Mouse (Mus musculus): Measurements from ENCODE around the gene Nt5dc2. TPM values are rescaled to one million over a fixed set of nuclear protein-coding genes. Genes with fewer than 3 reads are reported as not detected.

Nt5dc2 gene
- polyA plus RNA-seq, 1 experiment from 2014 or later = 223 TPM

- Histone ChIP-seq H3K4me1 (peaks cover 39% of the 10 kb centered on the region), H3K27me3 (no peaks in the 10 kb centered on the region), H3K4me3 (no peak overlapping the region), H3K9ac (replicated peaks) (no peak overlapping the region), H3K36me3 (peaks cover 25% of the 10 kb centered on the region), H3K4me2 (replicated peaks) (no peak overlapping the region), H3K27ac (replicated peaks) (no peak overlapping the region), H3K9me3 (no peaks in the 10 kb centered on the region)
- WGBS = 92% methylated on average over 26 of the region's 26 CpGs
- ATAC-seq (replicated peaks) = no peak
Observed at GRCm38 (mm10) chr14:31136411-31137280, 5.8 kb downstream of the Nt5dc2 start.

GRCm38 (mm10) chr14:31137281-31137595, 6.4 kb downstream of the Nt5dc2 start:
- Histone ChIP-seq H3K27ac (replicated peaks) (no peak overlapping the region), H3K4me3 (no peak overlapping the region), H3K9ac (replicated peaks) (no peak overlapping the region), H3K9me3 (no peaks in the 10 kb centered on the region), H3K4me1 (peaks cover 34% of the 10 kb centered on the region), H3K4me2 (replicated peaks) (no peak overlapping the region), H3K27me3 (no peaks in the 10 kb centered on the region), H3K36me3 (peaks cover 25% of the 10 kb centered on the region)
- WGBS = 87% methylated on average over 10 of the region's 10 CpGs
- ATAC-seq (replicated peaks) = no peak

GRCm38 (mm10) chr14:31137791-31138190, 6.9 kb downstream of the Nt5dc2 start:
- no peak overlapping the region for H3K4me3 ChIP-seq
- peaks cover 28% of the 10 kb centered on the region for H3K4me1 ChIP-seq
- no peaks in the 10 kb centered on the region for H3K9me3 ChIP-seq
- peaks cover 25% of the 10 kb centered on the region for H3K36me3 ChIP-seq
- H3K27me3 ChIP-seq = no peaks in the 10 kb centered on the region
- WGBS = 81% methylated on average over 11 of the region's 11 CpGs
- no peak overlapping the region for H3K9ac ChIP-seq (replicated peaks)
- no peak overlapping the region for H3K4me2 ChIP-seq (replicated peaks)
- no peak overlapping the region for H3K27ac ChIP-seq (replicated peaks)
- ATAC-seq (replicated peaks) = no peak

GRCm38 (mm10) chr14:31138219-31138896, 7.5 kb downstream of the Nt5dc2 start:
- no peak overlapping the region for H3K4me2 ChIP-seq (replicated peaks)
- H3K4me1 ChIP-seq = peaks cover 22% of the 10 kb centered on the region
- H3K27ac ChIP-seq (replicated peaks) = no peak overlapping the region
- ATAC-seq (replicated peaks) = no peak
- H3K4me3 ChIP-seq = no peak overlapping the region
- 86% methylated on average over 29 of the region's 35 CpGs for WGBS
- H3K9me3 ChIP-seq = no peaks in the 10 kb centered on the region
- H3K36me3 ChIP-seq = peaks cover 25% of the 10 kb centered on the region
- no peaks in the 10 kb centered on the region for H3K27me3 ChIP-seq
- no peak overlapping the region for H3K9ac ChIP-seq (replicated peaks)

GRCm38 (mm10) chr14:31138897-31139429, 8.1 kb downstream of the Nt5dc2 start:
- H3K9me3 ChIP-seq = no peaks in the 10 kb centered on the region
- no peak overlapping the region for H3K4me3 ChIP-seq
- ATAC-seq (replicated peaks) = no peak
- no peaks in the 10 kb centered on the region for H3K27me3 ChIP-seq
- no peak overlapping the region for H3K9ac ChIP-seq (replicated peaks)
- WGBS = 94% methylated on average over 9 of the region's 9 CpGs
- peaks cover 25% of the 10 kb centered on the region for H3K36me3 ChIP-seq
- no peak overlapping the region for H3K27ac ChIP-seq (replicated peaks)
- H3K4me1 ChIP-seq = peaks cover 16% of the 10 kb centered on the region
- H3K4me2 ChIP-seq (replicated peaks) = no peak overlapping the region

- peaks cover 9% of the 10 kb centered on the region for H3K4me1 ChIP-seq
- H3K9ac ChIP-seq (replicated peaks) = no peak overlapping the region
- no peak for ATAC-seq (replicated peaks)
- no peaks in the 10 kb centered on the region for H3K9me3 ChIP-seq
- no peak overlapping the region for H3K4me2 ChIP-seq (replicated peaks)
- no peak overlapping the region for H3K4me3 ChIP-seq
- WGBS = 90% methylated on average over 12 of the region's 12 CpGs
- H3K27ac ChIP-seq (replicated peaks) = no peak overlapping the region
- H3K36me3 ChIP-seq = peaks cover 25% of the 10 kb centered on the region
- no peaks in the 10 kb centered on the region for H3K27me3 ChIP-seq
Observed at GRCm38 (mm10) chr14:31139666-31140065, 8.8 kb downstream of the Nt5dc2 start.

GRCm38 (mm10) chr14:31140141-31140540, 9.3 kb downstream of the Nt5dc2 start:
- 92% methylated on average over 15 of the region's 15 CpGs for WGBS
- H3K9ac ChIP-seq (replicated peaks) = no peak overlapping the region
- no peak for ATAC-seq (replicated peaks)
- H3K27me3 ChIP-seq = no peaks in the 10 kb centered on the region
- peaks cover 5% of the 10 kb centered on the region; the same call in 1 of the 2 replicates for H3K4me1 ChIP-seq
- H3K36me3 ChIP-seq = peaks cover 25% of the 10 kb centered on the region
- no peak overlapping the region for H3K27ac ChIP-seq (replicated peaks)
- no peak overlapping the region for H3K4me3 ChIP-seq
- no peak overlapping the region for H3K4me2 ChIP-seq (replicated peaks)
- no peaks in the 10 kb centered on the region for H3K9me3 ChIP-seq

GRCm38 (mm10) chr14:31141011-31141410, 10.2 kb downstream of the Nt5dc2 start:
- Histone ChIP-seq H3K4me2 (replicated peaks) (no peak overlapping the region), H3K36me3 (peaks cover 18% of the 10 kb centered on the region), H3K9me3 (no peaks in the 10 kb centered on the region), H3K27me3 (no peaks in the 10 kb centered on the region), H3K27ac (replicated peaks) (no peak overlapping the region), H3K4me3 (no peak overlapping the region), H3K4me1 (peaks cover 3% of the 10 kb centered on the region; the same call in 1 of the 2 replicates), H3K9ac (replicated peaks) (no peak overlapping the region)
- no peak for ATAC-seq (replicated peaks)
- 95% methylated on average over 14 of the region's 14 CpGs for WGBS

- no peak overlapping the region for H3K4me2 ChIP-seq (replicated peaks)
- no peak overlapping the region for H3K9ac ChIP-seq (replicated peaks)
- 93% methylated on average over 11 of the region's 11 CpGs for WGBS
- no peaks in the 10 kb centered on the region for H3K9me3 ChIP-seq
- no peak overlapping the region for H3K27ac ChIP-seq (replicated peaks)
- no peaks in the 10 kb centered on the region for H3K4me1 ChIP-seq
- H3K4me3 ChIP-seq = no peak overlapping the region
- no peak for ATAC-seq (replicated peaks)
- no peaks in the 10 kb centered on the region for H3K36me3 ChIP-seq
- no peaks in the 10 kb centered on the region for H3K27me3 ChIP-seq
Observed at GRCm38 (mm10) chr14:31145694-31146093, 14.8 kb downstream of the Nt5dc2 start.

- Histone ChIP-seq H3K4me3 (no peak overlapping the region), H3K9me3 (no peaks in the 10 kb centered on the region), H3K36me3 (no peaks in the 10 kb centered on the region), H3K4me1 (0 out of 2 replicates have a peak, but pooled peaks cover under 1% of the 10 kb centered on the region), H3K4me2 (replicated peaks) (no peak overlapping the region), H3K27ac (replicated peaks) (no peak overlapping the region), H3K9ac (replicated peaks) (no peak overlapping the region), H3K27me3 (no peaks in the 10 kb centered on the region)
- ATAC-seq (replicated peaks) = no peak
- 83% methylated on average over 27 of the region's 27 CpGs for WGBS
Observed at GRCm38 (mm10) chr14:31160196-31161150, 29.6 kb downstream of the Nt5dc2 start.

GRCm38 (mm10) chr14:31161191-31161590, 30.3 kb downstream of the Nt5dc2 start:
- Histone ChIP-seq H3K27me3 (no peaks in the 10 kb centered on the region), H3K9ac (replicated peaks) (no peak overlapping the region), H3K9me3 (no peaks in the 10 kb centered on the region), H3K4me1 (0 out of 2 replicates have a peak, but pooled peaks cover 3% of the 10 kb centered on the region), H3K4me2 (replicated peaks) (no peak overlapping the region), H3K27ac (replicated peaks) (no peak overlapping the region), H3K36me3 (no peaks in the 10 kb centered on the region), H3K4me3 (no peak overlapping the region)
- WGBS = 91% methylated on average over 7 of the region's 7 CpGs
- no peak for ATAC-seq (replicated peaks)

Measured in forebrain, embryonic 15.5 days (tissue).